Mouse (Mus musculus) spleen, embryonic (tissue): ENCODE measurements around the gene Pkib.

Experiments
- CTCF ChIA-PET: fragments of 350-600 bp; sonication (Branson Sonifier 250); formaldehyde crosslinking; loops from one replicate; lab custom pipeline; 2022; lab: Charles Lee

The Pkib gene

DNA sequence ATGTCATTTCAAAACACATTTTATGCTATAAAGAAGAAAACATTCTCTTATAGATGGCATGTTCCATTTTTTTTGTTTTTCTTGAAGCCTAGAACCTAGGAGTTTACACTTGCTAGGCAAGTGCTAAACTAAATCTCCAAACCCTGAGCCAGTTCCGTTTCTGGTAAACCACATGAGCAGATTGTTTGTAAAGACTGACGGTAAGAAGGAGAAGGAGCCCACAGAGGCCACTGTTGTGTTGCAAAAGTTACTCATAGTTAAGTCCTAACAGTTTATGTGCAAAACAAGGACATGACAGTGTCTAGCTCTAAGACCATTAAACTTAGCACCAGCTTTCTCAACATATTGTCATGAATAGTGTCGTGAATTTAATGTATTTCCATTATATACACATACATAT is 99.9 kb downstream of the Pkib start:
- CTCF ChIA-PET, result no interaction called here

DNA sequence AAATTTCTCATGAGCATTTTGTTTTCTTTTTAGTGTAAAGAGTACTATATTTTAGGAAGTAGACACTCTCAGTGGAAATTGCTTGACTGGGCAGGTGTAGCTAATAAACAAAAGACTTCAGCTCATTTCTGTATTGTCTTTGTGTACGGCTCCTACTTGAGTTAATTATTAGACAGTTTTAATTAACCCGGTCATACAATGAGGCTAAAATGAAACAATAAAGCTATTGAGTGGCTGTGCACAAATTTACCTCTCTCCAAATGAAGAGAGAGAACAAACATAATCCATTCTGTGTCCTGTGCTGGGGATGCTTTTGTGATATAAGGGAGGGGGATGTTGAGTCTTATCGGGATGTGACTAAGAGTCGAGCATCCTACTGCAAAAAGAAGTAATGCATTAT is 109.0 kb downstream of the Pkib start:
- CTCF ChIA-PET, result no interaction called here

DNA sequence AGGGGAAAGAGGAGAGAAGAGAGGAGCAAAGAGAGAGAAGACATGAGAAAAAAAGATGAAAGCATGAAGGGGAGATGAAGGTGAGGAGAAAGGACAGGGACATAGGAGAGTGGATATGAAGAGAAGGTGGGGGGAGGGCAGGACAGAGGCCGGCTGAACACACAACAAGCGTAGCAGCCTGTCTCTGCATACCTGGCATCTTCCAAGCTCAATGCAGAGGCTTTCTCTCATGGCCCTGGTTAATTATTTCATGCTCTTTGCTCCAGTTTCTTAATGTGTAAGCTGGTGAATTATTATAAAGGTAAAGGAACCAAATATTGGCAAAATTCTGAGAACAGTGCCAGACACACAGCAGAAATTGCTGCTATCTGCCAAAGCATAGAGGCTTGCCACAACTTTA is 109.6 kb downstream of the Pkib start:
- CTCF ChIA-PET, result no interaction called here

DNA sequence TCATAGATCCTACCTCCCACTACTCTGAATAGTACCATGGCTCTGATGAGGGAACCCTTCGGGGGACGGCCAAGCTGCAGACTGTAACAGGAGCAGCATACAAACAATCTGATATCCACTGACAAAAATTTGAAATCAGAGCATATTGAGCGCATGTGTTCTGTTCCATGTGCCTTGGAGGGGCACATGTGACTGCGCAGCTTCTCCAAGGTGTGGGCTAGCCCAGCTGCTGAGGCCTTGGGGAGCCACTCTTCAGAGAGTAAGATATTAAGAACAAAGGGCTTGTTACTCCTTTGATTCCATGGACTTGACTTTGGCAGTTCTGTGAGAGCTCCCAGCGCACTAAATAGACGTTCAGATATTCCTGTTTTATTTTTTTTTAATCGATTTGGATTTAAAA is 111.3 kb downstream of the Pkib start:
- CTCF ChIA-PET, result interaction anchor here (0.7 to 2.7 kb wide), 3 partner anchors 99 to 1310 kb away, joined by 3 to 35 read pairs (median 8); no protein-coding TSS in a partner anchor

DNA sequence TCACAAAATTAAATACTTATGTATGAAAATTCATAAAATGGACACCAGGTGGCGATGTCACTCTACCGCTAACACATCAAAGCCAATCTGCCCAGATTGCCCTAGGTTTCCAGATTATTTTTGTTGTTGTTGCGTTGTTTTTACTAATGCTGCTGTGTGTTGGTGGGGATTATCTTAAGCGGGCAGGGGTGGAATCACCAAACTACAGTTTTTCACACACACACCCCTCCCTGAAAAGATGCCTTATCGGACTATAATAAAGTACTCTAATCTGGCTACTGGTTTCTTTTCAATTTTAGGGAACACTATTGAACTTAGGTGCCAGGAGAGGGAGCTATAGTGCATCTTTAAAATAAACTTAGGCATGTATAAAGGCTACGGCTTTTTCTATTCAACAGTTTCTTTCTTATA is 111.8 kb downstream of the Pkib start:
- CTCF ChIA-PET, result interaction anchor here (0.7 to 2.7 kb wide), 7 partner anchors 16 to 1310 kb away, joined by 3 to 35 read pairs (median 3); no protein-coding TSS in a partner anchor

DNA sequence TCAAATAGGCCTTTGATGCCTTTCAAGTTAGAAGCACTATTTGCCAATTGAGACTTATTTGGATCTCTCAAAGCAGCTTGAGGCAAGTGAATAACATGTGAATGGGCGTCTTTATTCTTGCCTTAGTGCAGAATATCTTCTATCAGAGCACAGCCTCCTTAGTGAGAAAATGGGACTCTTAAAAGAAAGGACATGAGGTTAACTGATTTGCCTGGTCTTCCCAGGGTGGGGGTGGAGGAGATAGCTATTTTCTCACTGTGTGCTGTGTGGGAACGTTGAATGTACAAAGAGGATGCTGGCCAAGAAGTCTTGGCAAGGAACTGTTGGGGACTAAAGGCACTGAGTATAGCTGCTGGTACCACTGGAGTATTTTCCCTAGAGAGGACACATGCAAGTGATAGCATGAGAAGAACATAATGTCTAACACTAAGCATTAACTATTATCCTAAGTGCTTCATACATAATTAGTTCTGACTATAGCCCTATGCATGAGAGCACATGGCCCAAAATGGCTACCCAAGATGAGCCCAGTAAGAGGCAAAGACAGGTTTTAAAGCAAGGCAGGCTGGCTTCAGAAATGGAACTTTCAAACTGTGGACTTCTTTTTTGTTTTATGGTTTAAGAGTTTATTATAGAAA is 112.5 kb downstream of the Pkib start:
- CTCF ChIA-PET, result interaction anchor here (0.6 to 2.7 kb wide), 7 partner anchors 16 to 832 kb away, joined by 3 to 35 read pairs (median 3); no protein-coding TSS in a partner anchor

DNA sequence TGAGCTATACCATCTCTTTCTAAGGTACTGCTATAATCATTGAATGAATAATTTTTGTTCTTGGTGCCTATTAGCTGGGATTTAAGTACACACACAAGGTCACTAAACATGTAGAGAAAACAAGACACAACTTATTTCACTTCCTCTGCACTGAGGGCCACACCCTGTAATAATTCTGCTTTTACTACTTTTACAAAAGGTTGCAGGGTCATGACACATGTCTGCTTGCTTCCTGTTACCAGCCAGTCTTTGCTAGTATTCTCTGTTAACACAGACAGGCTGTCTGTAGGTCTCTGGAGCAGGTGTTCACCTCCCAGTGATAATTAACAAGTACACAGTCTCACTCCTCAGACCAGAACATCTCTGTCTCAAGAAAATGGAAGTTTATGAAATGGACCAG is 113.7 kb downstream of the Pkib start:
- CTCF ChIA-PET, result no interaction called here

DNA sequence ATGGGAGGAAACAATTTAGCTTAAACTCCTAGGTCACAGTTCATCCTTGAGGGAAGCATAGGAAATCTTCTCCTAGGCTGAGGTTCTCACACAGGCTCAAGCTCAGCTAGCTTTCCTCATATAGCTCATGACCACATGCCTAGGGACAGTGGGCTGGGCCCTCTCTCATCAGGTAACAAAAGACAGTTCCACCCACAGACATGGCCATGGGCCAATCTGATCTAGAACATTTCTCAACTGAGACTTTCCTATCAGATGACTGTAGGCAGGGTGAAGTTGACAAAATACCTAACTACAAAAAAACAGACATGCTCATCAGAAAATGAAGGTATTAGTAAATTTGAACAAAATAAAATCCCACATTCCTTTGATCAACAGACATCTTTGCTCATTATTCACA is 115.3 kb downstream of the Pkib start:
- CTCF ChIA-PET, result no interaction called here

DNA sequence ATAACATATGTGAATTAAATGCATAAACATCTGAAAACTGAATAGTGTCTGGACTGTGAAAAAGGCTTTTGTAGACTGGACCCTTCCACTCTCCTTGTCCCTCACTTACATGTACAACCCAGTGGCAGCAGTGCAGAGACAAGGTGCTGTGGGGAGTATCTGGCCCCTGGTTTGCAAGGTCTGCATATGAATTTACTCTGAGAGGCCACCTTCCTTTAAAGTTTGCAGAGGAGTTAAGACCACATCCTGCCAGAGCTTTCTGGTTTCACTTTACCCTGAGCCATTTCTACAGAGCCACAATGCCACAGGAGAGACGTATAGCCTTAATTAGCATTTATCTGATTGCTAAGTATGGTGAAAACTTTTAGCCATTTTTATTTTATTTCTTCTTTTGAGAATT is 121.6 kb downstream of the Pkib start:
- CTCF ChIA-PET, result interaction anchor here (1.1 kb wide), 1 partner anchor 42 kb away, joined by 3 read pairs; no protein-coding TSS in a partner anchor

DNA sequence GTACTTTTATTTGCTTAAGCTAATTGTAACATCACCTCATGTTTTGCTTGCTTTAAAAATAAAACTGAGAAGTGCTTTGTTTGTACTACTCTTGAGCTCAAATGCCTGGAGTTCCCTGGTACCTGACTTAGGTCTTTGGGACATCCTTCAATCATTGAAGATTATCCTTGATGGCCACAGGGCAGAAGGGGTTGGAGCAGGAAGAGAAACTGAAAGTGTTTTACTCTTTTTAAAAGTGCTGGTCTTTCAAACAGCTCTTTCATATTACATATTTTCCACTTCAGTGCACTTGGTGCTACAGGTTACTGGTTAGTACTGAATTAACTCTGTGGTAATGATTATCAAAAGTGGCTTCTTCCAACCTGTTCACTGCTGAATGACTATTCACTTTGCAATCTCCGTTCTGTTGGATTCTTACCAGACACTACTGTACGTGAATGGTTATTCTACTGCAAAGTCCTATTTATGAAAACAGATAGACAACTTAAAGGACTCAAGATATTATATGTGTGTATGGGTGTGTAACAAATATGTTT is 123.5 kb downstream of the Pkib start:
- CTCF ChIA-PET, result no interaction called here

DNA sequence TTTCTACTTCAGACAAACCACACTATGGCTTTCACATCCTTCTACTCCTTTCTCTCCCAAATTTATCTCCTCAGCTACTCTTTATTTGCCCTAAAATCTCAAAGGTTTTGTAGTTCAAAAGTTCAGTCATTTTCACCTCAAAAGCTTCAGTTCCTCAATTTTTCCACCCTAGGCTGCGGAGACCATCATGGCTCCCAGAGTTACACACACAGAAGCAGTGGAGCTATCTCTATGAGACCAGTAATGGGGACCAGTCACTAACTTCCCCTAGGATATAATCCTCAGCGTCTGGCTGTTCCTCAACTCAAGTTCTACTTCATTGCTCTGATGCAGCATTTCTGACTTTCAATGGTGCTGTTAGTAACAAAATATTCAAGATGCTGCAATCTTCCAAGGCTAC is 127.2 kb downstream of the Pkib start:
- CTCF ChIA-PET, result no interaction called here

DNA sequence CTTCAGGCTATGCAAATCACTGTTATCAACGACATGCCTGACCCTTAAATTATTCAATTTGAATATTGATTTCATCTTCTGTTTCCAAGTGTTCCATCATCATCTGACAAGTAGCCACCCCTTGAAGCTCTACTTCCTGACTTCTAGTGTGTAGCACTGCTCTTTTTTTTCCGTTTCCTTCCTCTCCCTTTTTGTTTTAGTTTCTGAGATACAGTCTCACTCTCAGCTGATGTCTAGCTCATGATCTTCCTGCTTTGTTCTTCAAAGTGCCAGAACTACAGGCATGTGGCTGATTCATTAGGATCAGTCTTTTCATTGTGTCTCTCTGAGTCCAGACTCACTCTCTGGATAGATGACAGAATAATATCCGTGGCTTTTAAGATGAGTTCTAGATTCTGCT is 128.9 kb downstream of the Pkib start:
- CTCF ChIA-PET, result no interaction called here

DNA sequence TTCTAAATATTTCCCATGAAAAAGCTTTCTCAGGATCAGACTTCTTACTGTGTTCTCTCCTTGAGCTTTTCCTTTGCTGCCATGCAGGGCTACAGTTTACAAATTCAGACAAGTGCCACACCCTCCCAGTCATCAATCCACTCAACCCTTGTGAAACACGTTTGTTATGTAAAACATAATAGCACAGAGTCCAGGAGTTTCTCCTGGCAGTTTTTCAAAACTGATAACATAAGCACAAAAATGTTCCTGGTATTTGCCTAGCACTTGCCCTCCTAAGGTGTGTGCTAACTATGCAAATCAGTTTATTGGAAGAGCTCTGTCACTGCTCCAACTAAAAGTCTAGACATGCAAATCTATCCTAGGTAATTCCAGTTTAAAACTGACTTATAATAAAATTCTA is 131.3 kb downstream of the Pkib start:
- CTCF ChIA-PET, result no interaction called here

DNA sequence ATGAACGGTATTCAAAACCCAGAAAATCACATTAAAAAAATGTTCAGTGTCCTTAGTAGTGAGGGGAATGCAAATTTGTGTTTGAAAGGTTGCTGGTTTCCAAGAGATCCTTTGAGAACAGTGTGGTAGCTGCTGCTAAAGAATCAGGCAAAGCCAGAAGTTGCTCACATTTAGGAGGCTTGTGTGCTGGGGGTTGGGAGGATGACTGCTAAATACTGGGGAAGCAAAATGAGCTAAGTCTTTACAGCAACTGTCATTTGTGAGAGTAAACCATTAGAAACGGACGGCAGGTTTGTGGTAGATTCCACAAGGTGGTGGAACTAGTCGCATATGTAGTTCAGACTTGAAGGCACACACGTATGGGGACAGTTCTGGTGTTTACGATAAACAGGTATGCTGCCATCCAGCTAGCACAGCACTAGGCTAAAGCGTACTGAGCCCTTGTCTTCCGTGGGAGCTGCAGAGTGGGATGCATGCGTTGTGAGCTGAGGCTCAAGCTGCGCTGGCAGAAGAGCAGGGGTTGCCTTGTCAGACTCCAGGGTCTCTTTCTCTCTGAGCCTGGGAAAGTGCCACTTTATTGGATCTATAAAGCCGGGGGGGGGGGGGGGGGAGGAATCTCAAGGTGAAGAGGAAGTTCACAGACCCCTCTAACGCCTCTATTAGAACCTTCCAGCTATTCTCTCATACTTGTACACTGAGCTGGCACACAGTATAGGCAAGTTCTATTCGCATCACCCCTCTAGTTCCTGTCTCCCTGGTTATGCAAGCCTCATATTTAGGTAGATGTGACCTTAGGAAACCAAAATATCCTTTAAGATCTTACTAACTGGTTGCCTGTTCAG is 151.7 kb downstream of the Pkib start:
- CTCF ChIA-PET, result no interaction called here

DNA sequence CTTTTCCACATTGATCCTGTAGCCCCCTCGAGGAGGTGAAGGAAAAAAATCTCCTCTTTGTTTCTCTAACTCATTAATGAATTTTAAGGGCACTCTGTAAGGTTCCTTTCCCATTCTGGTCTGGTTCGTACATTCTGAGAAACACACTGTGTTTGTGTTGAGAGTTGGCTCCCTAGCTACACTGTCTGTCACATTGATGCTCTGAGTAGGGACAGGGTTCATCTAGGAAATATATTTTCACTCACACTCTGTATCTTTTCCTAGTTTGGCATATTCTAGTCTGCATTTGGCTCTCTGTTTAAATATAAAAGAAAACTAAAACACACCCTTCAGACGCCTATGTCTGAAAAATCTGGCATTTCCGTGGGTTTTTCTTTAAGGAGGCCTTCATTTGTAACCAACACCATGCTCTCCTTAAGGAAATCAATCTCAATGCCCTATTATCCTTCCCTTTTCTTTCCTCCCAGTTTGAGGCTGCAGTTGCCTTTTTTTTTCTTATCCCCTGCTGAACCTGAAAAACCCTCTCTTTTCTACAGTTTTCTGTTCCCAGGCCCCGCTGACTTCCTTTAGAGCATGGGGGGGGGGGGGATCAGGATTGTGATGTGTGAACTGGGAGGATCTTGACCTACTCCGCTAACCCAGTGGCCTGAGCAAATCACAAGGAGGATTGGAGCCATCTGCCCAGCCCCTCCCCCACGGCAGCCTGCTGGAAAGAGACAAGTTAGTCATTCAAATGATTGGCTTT is 152.5 kb downstream of the Pkib start:
- CTCF ChIA-PET, result no interaction called here

DNA sequence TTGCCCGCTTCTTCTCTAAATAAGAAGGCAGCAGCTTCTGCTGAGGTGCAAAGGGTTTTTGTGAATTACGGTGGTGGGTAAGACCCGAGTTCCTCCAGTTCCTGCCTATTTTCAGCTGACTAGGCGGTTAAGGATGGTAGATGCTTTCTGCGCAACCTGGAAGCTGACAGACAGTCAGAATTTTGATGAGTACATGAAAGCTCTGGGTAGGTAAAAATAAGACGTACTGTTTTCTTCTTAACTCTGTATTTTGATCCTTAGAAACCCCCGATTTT is 153.0 kb downstream of the Pkib start, which contains the start of gene Fabp7:
TSS of gene Fabp7 (plus strand) at position 6 of the 275 bp plus-strand sequence.
- CTCF ChIA-PET, result no interaction called here

DNA sequence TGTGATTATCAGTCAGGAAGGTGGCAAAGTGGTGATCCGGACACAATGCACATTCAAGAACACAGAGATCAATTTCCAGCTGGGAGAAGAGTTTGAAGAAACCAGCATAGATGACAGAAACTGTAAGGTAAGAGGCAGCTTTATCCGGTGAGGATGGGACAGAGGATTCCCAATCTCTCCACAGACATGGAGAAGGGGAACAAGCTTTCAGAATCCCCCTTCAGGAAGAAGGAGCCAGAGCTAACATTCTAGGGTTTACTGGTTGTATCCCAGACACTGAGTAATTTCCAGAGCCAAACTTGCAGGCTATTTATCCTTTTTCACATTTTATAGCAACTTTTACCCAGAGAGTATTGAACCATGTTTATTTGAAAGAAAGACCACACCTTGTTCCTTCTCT is 153.8 kb downstream of the Pkib start:
- CTCF ChIA-PET, result no interaction called here
